Mouse (Mus musculus) heart, embryonic 11.5 days (tissue): Measurements from ENCODE around the gene Hcrtr2. TPM values are rescaled to one million over a fixed set of nuclear protein-coding genes. Genes with fewer than 3 reads are reported as not detected.

Experiments used
- ATAC-seq: fragments of 200-750 bp; cut with Nextera tagmentation; replicated peaks from 2 replicates; pipeline ENCODE4 v1.8.0; 2017; ENCODE audit warnings: moderate library complexity; ENCODE audit not compliant: insufficient number of reproducible peaks, low FRiP score, low TSS enrichment
- H3K27ac ChIP-seq: fragments of 300-500 bp; sonication (generic); 2 replicates; pipeline ENCODE4 v1.5.1; 2014; ENCODE audit warnings: mild to moderate bottlenecking, low read depth, low read length
- H3K27me3 ChIP-seq: fragments of 300-500 bp; sonication (generic); 2 replicates; pipeline ENCODE4 v1.6.1; 2014; ENCODE audit warnings: mild to moderate bottlenecking, low read length, mixed read lengths; ENCODE audit not compliant: control insufficient read depth, insufficient read depth
- H3K36me3 ChIP-seq: fragments of 300-500 bp; sonication (generic); 2 replicates; pipeline ENCODE4 v1.6.1; 2014; ENCODE audit warnings: mild to moderate bottlenecking, low read length, moderate library complexity, mixed read lengths; ENCODE audit not compliant: control insufficient read depth, insufficient read depth
- H3K4me1 ChIP-seq: fragments of 300-500 bp; sonication (generic); 2 replicates; pipeline ENCODE4 v1.6.1; 2014; ENCODE audit warnings: low read length; ENCODE audit not compliant: control insufficient read depth, insufficient read depth
- H3K4me2 ChIP-seq: fragments of 300-500 bp; sonication (generic); 2 replicates; pipeline ENCODE4 v1.6.1; 2014; ENCODE audit warnings: mild to moderate bottlenecking, moderate library complexity
- H3K4me3 ChIP-seq: fragments of 300-500 bp; sonication (generic); 2 replicates; pipeline ENCODE4 v1.5.1; 2014; ENCODE audit warnings: low read depth, low read length
- H3K9ac ChIP-seq: fragments of 300-500 bp; sonication (generic); 2 replicates; pipeline ENCODE4 v1.6.1; 2014; ENCODE audit warnings: mild to moderate bottlenecking, low read depth, low read length, moderate library complexity
- H3K9me3 ChIP-seq: fragments of 300-500 bp; sonication (generic); replicated peaks from 2 replicates; pipeline ENCODE4 v1.6.1; 2016; ENCODE audit warnings: low read length; ENCODE audit not compliant: control insufficient read depth
- WGBS: fragments of 180-500 bp; shearing (Covaris S2); extraction: QIAGEN DNeasy Blood & Tissue Kit; methylation state at CpG from one replicate; pipeline ENCODE4 v1.1.7; 2014; ENCODE audit not compliant: insufficient replicate concordance; 5-methylcytosine and 5-hydroxymethylcytosine counted together
- polyA plus RNA-seq: library from polyadenylated mRNA; unstranded; fragments of >200 nt; fragmentation: Nextera tagmentation; extraction: Ambion mirVana; gene quantifications from 2 replicates; pipeline ENCODE4 v1.2.1, GENCODE M21; 2014

The Hcrtr2 gene
- polyA plus RNA-seq, 1 experiment from 2014 or later = 0.40 TPM

DNA sequence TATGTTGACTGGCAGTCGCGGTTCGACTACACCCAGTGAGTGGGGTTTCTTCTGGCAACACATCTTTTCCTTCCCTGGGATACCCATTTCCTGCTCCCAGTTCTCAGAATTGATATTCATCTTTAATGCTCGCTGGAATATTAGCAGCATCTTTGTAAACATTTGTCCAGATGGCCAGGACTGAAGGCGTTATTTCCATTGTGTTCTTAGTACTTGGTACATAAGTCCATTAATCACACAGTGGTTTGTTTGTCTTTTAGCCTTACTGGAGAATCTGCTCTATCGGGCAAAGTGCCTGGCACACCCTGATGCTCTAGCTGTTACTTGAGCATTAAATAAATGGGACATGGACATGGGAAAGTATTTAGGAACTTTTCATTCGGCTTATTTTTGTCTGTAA is 71.1 kb downstream of the Hcrtr2 start:
- no peak overlapping the region for H3K27ac ChIP-seq
- H3K4me1 ChIP-seq = no peaks in the 10 kb centered on the region
- H3K4me2 ChIP-seq = no peak overlapping the region
- WGBS = 78% methylated on average over 7 of the region's 7 CpGs
- no peaks in the 10 kb centered on the region for H3K36me3 ChIP-seq
- no peak overlapping the region for H3K4me3 ChIP-seq
- H3K9me3 ChIP-seq = no peaks in the 10 kb centered on the region
- no peak for ATAC-seq
- H3K27me3 ChIP-seq = no peaks in the 10 kb centered on the region
- H3K9ac ChIP-seq = no peak overlapping the region

DNA sequence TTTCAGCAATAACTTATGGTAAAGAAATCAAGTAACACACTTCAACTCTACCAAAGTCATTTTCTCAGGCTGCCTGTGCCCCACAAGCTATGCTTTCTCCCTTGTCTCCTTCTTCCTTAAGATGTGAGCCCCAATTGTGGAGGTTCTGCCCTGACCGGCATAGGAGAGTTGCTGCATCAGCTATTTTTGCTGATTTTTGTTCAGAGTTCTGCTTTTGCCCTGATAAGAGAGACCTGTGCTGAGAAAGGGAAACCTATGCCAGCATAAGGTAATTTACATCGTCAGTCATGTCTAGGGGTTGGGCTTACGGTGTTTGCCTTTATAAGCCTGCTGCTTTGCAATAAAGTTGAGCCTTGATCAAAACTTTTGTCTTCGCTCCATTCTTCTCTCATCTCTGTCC is 71.5 kb downstream of the Hcrtr2 start:
- H3K27ac ChIP-seq = no peak overlapping the region
- H3K27me3 ChIP-seq = no peaks in the 10 kb centered on the region
- no peak for ATAC-seq
- 88% methylated on average over 4 of the region's 4 CpGs for WGBS
- H3K4me2 ChIP-seq = no peak overlapping the region
- H3K9me3 ChIP-seq = no peaks in the 10 kb centered on the region
- no peaks in the 10 kb centered on the region for H3K36me3 ChIP-seq
- H3K4me3 ChIP-seq = no peak overlapping the region
- H3K4me1 ChIP-seq = no peaks in the 10 kb centered on the region
- no peak overlapping the region for H3K9ac ChIP-seq

DNA sequence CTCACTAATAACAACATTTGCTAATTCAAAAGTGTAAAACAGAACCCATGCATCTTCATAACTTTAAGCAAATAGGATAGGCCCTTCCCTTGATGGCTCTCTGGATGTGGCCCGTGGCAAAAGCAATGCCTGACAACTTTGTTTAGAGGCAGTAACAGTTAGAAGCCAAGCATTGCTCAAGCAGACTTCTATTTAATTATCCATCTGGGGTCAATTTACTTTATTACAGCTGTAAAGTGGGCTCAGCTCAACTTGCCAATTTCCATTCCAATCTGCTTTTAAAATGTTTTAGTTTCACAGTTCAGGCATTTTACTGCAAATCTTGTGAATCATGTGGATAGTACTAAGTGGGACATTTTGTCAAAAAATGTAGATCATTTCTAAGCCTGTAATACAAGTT is 81.3 kb downstream of the Hcrtr2 start:
- H3K9me3 ChIP-seq = no peaks in the 10 kb centered on the region
- no peak overlapping the region for H3K4me2 ChIP-seq
- 70% methylated on average over 1 of the region's 1 CpGs for WGBS
- H3K9ac ChIP-seq = no peak overlapping the region
- no peaks in the 10 kb centered on the region for H3K36me3 ChIP-seq
- ATAC-seq = no peak
- no peaks in the 10 kb centered on the region for H3K27me3 ChIP-seq
- no peaks in the 10 kb centered on the region for H3K4me1 ChIP-seq
- no peak overlapping the region for H3K27ac ChIP-seq
- no peak overlapping the region for H3K4me3 ChIP-seq

DNA sequence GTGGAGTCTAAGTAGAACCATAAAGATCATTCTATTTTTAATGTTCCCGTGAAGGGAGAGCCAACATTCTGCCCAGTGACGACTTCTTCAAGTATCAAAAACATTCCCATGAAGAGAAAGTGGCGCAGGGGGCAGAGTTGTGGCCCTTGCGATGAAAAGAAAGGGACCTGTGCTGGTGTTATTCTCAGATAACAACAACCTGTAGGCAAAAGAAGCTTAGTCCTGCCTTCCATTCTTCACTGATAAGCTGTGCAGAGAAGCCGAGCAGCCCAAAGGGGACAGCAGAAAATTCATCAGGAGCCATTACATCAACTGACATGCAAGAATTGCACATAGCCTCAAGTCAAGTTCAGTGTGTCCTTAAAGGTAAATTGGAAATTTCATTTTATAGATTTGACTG is 85.7 kb downstream of the Hcrtr2 start:
- Histone ChIP-seq H3K27me3 (no peaks in the 10 kb centered on the region), H3K9me3 (no peaks in the 10 kb centered on the region), H3K27ac (peak overlapping the region; percentile 47; the same call in 1 of the 2 replicates), H3K4me1 (no peaks in the 10 kb centered on the region), H3K36me3 (no peaks in the 10 kb centered on the region), H3K9ac (no peak overlapping the region), H3K4me3 (no peak overlapping the region), H3K4me2 (peak overlapping the region; percentile 37)
- peak; percentile 77 for ATAC-seq
- WGBS = 26% methylated on average over 5 of the region's 5 CpGs

DNA sequence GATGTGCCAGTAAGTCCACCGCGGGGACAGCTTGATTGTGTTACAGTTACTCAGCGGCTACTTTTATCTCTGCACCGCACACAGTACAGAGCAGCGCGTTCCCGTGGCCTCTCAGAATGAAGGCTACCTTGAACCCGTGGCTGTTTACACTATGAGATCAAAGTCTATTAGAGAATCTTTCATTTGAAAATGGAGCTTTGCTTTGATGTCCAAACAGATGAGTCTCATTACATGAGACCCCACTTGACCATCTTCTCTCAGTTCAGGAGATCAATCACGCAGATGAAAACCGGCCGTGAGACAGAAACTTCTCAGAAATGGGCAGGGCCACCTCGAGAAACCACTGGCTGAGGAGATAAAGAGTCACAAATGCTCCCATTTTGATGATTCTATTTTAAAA is 86.4 kb downstream of the Hcrtr2 start:
- Histone ChIP-seq H3K9ac (no peak overlapping the region), H3K36me3 (no peaks in the 10 kb centered on the region), H3K27me3 (no peaks in the 10 kb centered on the region), H3K4me1 (no peaks in the 10 kb centered on the region), H3K27ac (peak overlapping the region; percentile 47; the same call in 1 of the 2 replicates), H3K9me3 (no peaks in the 10 kb centered on the region), H3K4me2 (peak overlapping the region; percentile 81), H3K4me3 (0 out of 2 replicates have a peak overlapping the region, but pooled peaks have one; percentile 4)
- 23% methylated on average over 12 of the region's 12 CpGs for WGBS
- peak; percentile 85 for ATAC-seq

DNA sequence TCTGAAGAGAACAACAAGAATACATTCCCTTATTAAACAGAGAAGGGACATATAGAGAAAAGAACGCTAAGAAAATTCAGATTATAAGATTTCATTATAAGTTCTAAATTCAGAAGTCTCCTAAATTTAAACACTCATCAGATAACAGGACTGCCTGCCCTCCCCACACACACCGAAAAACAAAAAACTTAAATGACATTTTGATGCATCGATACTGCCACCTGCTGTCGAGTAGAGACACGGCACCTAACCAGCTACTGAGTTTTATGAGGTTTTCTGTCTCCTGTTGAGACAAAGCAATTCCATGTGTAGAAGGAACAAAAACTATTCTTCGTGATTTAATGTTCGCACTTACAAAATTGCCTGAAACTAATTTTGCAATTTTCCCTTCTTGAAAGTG is 87.0 kb downstream of the Hcrtr2 start:
- Histone ChIP-seq H3K4me1 (no peaks in the 10 kb centered on the region), H3K36me3 (no peaks in the 10 kb centered on the region), H3K27ac (no peak overlapping the region), H3K4me2 (peak overlapping the region; percentile 81), H3K9me3 (no peaks in the 10 kb centered on the region), H3K4me3 (peak overlapping the region; percentile 52), H3K9ac (no peak overlapping the region), H3K27me3 (no peaks in the 10 kb centered on the region)
- peak; percentile 73 for ATAC-seq
- under 1% methylated on average over 7 of the region's 7 CpGs for WGBS

DNA sequence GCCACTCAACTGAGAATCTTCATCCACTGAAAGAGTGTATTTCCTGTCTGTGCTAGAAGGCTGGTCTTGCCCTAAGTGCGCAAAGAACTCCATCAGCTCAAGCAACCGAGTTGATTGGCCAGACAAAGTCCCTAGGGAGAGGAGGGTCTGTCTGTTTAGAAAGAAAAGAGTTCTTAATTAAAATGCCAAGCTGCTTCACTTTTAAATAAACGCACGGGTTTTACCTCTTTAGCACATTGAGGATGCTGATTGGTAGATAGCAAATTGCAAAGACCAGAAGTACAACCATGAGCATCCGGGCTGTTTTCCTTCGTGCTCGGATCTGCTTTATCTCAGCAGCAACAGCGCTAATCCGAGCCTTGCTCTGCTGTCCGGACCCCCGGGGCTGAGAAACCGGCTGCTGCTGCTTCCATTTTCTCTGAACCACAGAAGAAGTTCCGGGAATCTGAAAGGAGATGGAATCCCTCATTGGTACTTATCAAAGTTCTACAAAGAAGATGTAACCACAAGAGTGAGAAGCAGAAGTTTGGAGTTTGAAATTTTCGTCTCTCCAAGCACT is 87.6 kb downstream of the Hcrtr2 start:
- Histone ChIP-seq H3K9ac (peak overlapping the region; percentile 66), H3K4me2 (peak overlapping the region; percentile 81), H3K4me3 (peak overlapping the region; percentile 52), H3K27ac (peak overlapping the region; percentile 62), H3K36me3 (no peaks in the 10 kb centered on the region), H3K4me1 (no peaks in the 10 kb centered on the region), H3K9me3 (no peaks in the 10 kb centered on the region), H3K27me3 (no peaks in the 10 kb centered on the region)
- ATAC-seq = no peak
- WGBS = 2% methylated on average over 14 of the region's 14 CpGs

DNA sequence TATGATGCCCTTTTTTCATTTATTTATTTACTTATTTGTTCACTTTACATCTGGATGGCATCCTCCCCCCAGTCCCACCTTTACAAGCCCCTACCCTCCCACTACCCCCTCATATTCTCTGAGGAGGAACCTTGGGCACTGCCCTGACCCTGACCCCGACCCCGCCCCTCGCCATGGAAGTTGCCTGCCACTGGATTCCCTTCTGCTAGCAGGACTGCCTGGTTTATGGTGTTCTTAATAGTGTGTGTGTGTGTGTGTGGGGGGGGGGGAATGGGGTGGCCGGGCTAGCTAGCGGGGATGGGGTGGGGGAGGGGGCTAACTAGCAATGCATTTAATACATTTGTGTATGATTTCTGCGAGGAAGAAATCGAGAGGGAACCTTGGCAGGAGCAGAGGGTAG is 88.8 kb downstream of the Hcrtr2 start:
- H3K9ac ChIP-seq = no peak overlapping the region
- ATAC-seq = no peak
- no peaks in the 10 kb centered on the region for H3K36me3 ChIP-seq
- no peaks in the 10 kb centered on the region for H3K27me3 ChIP-seq
- H3K4me2 ChIP-seq = no peak overlapping the region
- WGBS = 59% methylated on average over 7 of the region's 7 CpGs
- H3K27ac ChIP-seq = no peak overlapping the region
- no peaks in the 10 kb centered on the region for H3K9me3 ChIP-seq
- no peaks in the 10 kb centered on the region for H3K4me1 ChIP-seq
- no peak overlapping the region for H3K4me3 ChIP-seq

DNA sequence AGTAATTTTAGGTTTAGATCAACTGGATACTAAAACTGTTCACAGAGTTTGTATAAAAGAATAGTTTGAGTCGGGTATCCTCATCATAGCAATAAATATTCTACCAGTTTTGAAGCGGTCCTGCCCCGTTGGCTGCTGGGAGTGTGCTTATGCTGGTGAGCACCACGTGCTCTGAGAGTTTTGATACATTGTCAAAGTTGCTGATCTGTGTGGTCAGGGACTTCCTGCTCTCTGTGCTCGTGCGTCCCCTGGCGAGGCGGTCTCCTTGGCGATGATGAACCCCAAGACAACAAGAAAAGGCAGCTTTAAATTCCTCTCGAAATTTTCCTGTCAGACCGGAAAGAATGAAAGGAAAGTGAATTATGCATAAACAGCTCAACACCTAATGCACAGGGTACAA is 93.3 kb downstream of the Hcrtr2 start:
- H3K4me3 ChIP-seq = no peak overlapping the region
- H3K27me3 ChIP-seq = no peaks in the 10 kb centered on the region
- WGBS = 60% methylated on average over 11 of the region's 11 CpGs
- ATAC-seq = no peak
- no peak overlapping the region for H3K4me2 ChIP-seq
- H3K9ac ChIP-seq = no peak overlapping the region
- H3K4me1 ChIP-seq = peaks cover 3% of the 10 kb centered on the region; the same call in 1 of the 2 replicates
- H3K27ac ChIP-seq = no peak overlapping the region
- no peaks in the 10 kb centered on the region for H3K36me3 ChIP-seq
- no peaks in the 10 kb centered on the region for H3K9me3 ChIP-seq
